Mouse (Mus musculus) urinary bladder, postnatal 14 days (tissue): ENCODE data around the gene Ssh2.

Experiments used
- DNase-seq: peaks from one replicate; pipeline ENCODE4 v3.0.0; 2021; ENCODE audit warnings: low spot score

Gene Ssh2

GRCm38 (mm10) chr11:77491502-77492291 lies 275.6 kb downstream of the Ssh2 start:
- peak; percentile 76 for DNase-seq

GRCm38 (mm10) chr11:77492311-77492871 lies 276.3 kb downstream of the Ssh2 start:
- no peak for DNase-seq

DNA sequence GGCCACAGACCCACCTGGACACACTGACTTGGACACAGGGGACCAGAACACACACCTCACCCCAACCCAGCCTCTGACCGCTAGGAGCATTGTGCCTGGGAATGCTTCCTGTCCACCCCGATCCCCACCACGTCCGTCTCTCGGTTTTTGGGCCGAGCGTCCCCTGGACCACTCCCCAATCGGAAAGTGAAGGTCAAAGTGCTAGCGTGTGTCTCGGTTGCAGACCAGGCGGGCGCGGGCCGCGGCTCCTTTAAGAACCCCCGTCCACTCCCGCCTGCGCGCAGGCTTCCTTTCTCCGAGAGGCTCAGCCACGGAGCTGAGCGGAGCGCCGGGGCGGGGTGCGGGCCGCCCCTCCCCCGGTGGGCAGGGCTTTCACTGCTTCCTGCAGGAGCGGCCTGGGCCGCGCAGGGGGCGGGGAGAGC lies 276.8 kb downstream of the Ssh2 start:
- peak; percentile 96 for DNase-seq

DNA sequence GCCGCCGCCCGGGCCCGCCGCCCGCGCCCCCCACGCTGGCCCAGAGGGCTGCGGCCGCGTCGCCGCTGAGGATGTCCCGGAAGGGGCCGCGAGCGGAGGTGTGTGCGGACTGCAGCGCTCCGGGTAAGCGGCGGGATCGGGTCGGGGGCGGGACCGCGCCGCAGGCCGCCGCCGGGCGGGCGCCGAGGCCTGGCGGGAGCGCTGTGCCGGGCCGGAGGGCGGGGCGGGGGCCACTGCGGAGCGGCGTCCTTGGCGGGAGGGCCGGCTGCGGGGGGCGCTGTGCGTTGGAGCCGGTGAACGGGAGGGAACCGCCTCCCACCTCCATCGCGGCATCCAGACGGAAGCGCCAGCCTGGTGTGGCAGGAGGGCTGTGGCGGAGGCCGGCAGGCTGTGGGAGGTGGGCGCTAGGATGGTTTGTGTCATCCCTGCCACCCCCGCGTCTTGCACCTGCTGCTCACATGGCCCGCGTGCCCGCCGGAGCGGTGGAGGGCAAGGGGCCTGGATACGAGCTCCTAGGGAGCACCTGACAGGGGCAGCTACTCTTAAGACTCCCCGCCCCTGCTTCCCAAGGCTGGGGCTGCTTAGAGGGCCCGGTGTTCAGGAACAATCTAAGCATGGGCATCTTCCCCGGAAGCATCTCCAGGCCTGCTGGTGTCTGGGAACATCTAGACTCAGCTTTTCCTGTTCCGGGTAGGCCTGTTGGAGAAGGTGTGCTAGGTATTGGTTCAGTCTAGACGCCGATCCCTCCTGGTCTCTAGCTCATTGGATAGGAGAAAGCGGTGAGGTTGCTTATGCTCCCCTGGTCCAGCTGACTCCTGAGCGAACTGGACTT lies 277.6 kb downstream of the Ssh2 start, which contains the start of gene Git1:
Gene Git1 (plus strand): TSS at position 51 of the 832 bp plus-strand sequence.
- peak; percentile 47 for DNase-seq

DNA sequence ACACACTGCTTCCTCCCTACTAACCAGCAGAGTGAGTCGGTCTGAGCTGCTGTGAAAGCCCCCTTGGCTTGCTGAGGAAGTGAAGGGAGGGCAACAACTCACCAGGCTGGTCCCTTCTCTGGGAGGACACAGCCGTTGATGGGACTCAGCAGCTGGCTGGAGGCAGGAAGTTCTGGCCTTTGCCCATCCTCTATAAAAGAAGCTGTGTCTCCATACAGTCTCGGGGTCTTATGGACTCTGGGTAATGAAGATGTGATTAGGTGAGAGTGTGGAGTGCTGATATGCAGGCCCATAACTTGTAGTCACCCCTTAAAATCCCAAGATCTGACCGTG lies 278.2 kb downstream of the Ssh2 start:
- no peak for DNase-seq

DNA sequence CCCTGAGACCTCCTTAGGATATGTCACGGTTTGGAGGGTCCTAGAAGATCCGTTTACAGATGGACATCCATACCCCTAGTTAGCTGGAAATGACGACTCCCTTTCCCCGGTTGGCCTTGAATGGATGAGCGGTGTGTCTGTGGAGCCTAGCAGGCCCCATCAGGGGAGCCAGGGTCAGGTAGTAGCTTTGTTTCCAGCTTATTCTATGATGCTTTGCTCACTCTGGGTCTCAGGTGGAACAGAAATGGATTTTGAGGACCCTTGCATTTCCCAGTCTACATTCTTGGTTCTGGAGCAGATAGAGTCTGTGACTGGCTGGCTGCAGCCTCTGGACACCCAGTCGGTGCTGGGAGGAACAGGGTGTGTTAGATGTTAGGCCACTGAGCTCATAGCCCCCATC lies 278.7 kb downstream of the Ssh2 start:
- DNase-seq = no peak

DNA sequence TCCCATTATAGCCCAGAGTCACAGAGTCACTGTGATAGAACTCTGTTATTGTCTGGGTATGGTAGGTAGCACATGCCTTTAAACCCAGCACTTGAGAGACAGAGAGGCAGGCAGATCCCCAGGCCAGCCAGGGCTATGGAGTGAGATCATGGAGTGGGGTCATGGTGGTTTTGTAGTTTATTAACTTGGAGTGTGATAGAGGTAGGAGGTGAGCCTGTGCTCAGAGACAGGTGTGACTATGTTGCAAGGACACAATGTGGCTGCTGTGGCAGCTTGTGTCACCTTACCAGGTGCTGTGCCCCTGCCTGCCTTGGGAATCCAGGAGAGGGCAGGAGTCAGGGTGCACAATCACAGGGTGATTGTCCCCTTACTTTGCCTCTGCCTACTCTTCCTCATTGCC lies 279.4 kb downstream of the Ssh2 start:
- DNase-seq = no peak

- peak; percentile 68 for DNase-seq
Measured at GRCm38 (mm10) chr11:77497341-77497756, 281.3 kb downstream of the Ssh2 start.

GRCm38 (mm10) chr11:77497851-77498250 lies 281.8 kb downstream of the Ssh2 start:
- no peak for DNase-seq

GRCm38 (mm10) chr11:77498261-77499139 lies 282.4 kb downstream of the Ssh2 start:
- no peak for DNase-seq

DNA sequence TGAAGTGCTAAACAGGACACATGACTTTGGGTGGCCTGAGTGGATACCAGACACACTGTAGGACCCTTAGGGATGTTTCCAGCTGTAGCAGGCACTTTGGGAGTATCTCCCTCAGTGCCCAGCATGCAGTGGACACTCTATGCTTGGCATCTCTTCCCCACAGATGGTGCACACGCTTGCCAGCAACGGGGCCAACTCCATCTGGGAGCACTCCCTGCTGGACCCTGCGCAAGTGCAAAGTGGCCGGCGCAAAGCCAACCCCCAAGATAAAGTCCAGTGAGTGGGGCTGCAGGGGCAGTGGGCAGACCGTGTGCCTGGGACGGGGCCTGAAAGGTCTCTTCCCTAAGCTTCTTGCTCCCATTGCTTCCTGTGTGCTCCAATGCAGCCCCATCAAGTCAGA lies 283.3 kb downstream of the Ssh2 start:
- DNase-seq = no peak

GRCm38 (mm10) chr11:77500361-77501325 lies 284.6 kb downstream of the Ssh2 start:
- DNase-seq = peak; percentile 18

- DNase-seq = peak; percentile 77
Measured at GRCm38 (mm10) chr11:77501392-77501791, 285.3 kb downstream of the Ssh2 start.

GRCm38 (mm10) chr11:77501971-77502370 lies 285.9 kb downstream of the Ssh2 start:
- DNase-seq = no peak

- DNase-seq = no peak
Measured at GRCm38 (mm10) chr11:77502481-77502880, 286.4 kb downstream of the Ssh2 start.

DNA sequence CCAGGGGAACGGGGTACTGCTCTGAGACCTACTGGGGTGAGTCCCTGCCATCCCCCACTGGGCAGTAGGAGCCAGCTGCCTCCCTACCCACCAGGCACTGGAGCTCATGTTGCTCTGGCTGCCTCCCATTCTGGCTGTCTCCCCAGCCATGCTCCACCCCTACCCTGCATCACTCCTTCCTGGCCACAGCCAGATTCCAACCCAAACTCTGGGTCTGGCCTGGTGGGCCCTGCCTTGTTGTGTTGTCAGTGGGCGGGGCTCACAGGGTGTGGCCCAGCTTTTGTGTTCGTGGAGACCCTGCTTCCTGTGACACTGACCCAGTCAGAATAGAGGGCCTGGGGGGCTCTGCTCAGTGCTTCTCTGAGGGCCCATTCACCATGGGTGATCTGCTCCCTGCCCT lies 287.4 kb downstream of the Ssh2 start:
- DNase-seq = peak; percentile 52

DNA sequence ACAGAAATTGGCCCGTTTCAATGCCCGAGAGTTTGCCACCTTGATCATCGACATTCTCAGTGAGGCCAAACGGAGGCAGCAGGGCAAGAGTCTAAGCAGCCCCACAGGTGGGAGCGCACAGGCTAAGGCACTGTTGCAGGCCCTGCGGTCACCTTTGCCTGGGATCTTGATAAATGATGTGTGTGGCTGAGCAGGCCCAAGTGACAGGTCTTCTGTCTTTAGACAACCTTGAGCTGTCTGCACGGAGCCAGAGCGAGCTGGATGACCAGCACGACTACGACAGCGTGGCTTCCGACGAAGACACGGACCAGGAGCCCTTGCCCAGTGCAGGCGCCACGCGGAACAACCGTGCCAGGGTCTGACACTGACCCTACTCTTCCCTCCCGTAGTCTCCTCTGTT lies 288.3 kb downstream of the Ssh2 start:
- no peak for DNase-seq

DNA sequence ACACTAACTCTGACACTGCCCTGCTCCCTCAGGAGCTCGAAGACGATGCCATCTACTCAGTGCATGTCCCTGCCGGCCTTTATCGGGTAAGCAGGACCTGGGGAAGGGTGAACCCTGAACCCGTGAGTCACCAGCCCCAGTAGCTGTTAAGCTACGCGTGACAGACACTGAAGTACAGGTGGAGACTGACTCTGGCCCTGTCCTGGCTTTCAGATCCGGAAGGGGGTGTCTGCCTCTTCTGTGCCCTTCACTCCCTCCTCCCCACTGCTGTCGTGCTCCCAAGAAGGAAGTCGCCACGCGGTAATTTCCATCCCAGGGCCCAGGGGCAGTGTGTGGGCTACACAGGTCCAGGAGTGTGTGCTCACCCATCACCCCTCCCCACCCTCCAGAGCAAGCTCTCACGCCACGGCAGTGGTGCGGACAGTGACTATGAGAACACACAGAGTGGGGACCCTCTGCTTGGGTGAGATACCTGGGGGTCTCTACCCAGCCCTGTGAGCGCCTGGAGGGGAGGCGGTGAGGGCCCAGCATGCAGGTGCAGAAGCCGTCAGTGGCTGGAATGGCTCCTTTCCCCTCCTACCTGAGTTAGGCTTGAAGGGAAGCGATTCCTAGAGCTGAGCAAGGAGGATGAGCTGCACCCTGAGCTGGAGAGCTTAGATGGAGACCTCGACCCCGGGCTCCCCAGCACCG lies 289.3 kb downstream of the Ssh2 start:
- DNase-seq = no peak

- DNase-seq = no peak
Measured at GRCm38 (mm10) chr11:77506273-77506672, 290.2 kb downstream of the Ssh2 start.

GRCm38 (mm10) chr11:77506941-77507340 lies 290.9 kb downstream of the Ssh2 start:
- no peak for DNase-seq
